ENCODE assay signal across 9 mouse cellular contexts in genomic region chr13:89742686-89743200, GRCm38 (mm10). TPM values are rescaled to one million over a fixed set of nuclear protein-coding genes. Genes with fewer than 3 reads are reported as not detected.
DNase-seq lines count a peak whose midpoint lies in the region; ATAC-seq and TF ChIP-seq lines count a peak whose summit lies in the region.
"Had no signal": no experiment of that assay in that cellular context is flagged by ENCODE, and none has a peak within 500 bp of the region (broad histone marks: within the 10 kb centered on the region; RNA-seq: fewer than 3 reads in every experiment).

No protein-coding gene starts in this region.

- peak overlapping the region; percentile 70 for H3K27ac ChIP-seq in kidney, postnatal 0 days
- H3K27ac ChIP-seq in embryonic facial prominence, embryonic 13.5 days: peak overlapping the region; percentile 96
- H3K27ac ChIP-seq in hindbrain, embryonic 15.5 days (replicated peaks): peak overlapping the region; percentile 85
- peak overlapping the region; percentile 74 for H3K27ac ChIP-seq in midbrain, embryonic 15.5 days

- WGBS in kidney, postnatal 0 days: 2% methylated on average over 15 of the region's 15 CpGs
- 2% methylated on average over 15 of the region's 15 CpGs for WGBS in embryonic facial prominence, embryonic 13.5 days
- under 1% methylated on average over 15 of the region's 15 CpGs for WGBS in hindbrain, embryonic 15.5 days
- under 1% methylated on average over 15 of the region's 15 CpGs for WGBS in midbrain, embryonic 15.5 days

- TF ChIP-seq CTCF in kidney, postnatal 0 days (IDR thresholded peaks at IDR 0.05; ENCODE audit: low read depth): no peak

- DNase-seq in kidney, postnatal 0 days (ENCODE audit: low spot score): peak; percentile 50
- no peak for DNase-seq in kidney, postnatal 14 days
- DNase-seq in testis, postnatal 10 days (ENCODE audit: low spot score): no peak
- no peak for DNase-seq in left cerebral cortex, postnatal 25 days (ENCODE audit: low spot score in 2 of 2)
- DNase-seq in yolk sac, embryonic 10.5 days (ENCODE audit: low spot score): no peak

- no peaks in the 10 kb centered on the region for H3K27me3 ChIP-seq in kidney, postnatal 0 days (ENCODE audit: insufficient read depth, low read length)
- no peaks in the 10 kb centered on the region for H3K27me3 ChIP-seq in embryonic facial prominence, embryonic 13.5 days
- H3K27me3 ChIP-seq in hindbrain, embryonic 15.5 days: no peaks in the 10 kb centered on the region
- H3K27me3 ChIP-seq in midbrain, embryonic 15.5 days (replicated peaks): no peaks in the 10 kb centered on the region
- H3K27me3 ChIP-seq: Patski had no signal

- peak overlapping the region; percentile 48 for H3K4me3 ChIP-seq in kidney, postnatal 0 days (replicated peaks; ENCODE audit: low read depth, low read length)
- H3K4me3 ChIP-seq in embryonic facial prominence, embryonic 13.5 days: peak overlapping the region; percentile 70
- H3K4me3 ChIP-seq in hindbrain, embryonic 15.5 days: peak overlapping the region; percentile 66
- H3K4me3 ChIP-seq in midbrain, embryonic 15.5 days: peak overlapping the region; percentile 76

- no peak for ATAC-seq in kidney, postnatal 0 days (replicated peaks; ENCODE audit: low FRiP score, low read depth)
- ATAC-seq in embryonic facial prominence, embryonic 13.5 days (ENCODE audit: insufficient number of reproducible peaks, insufficient read depth, low FRiP score, low TSS enrichment, low read depth): no peak
- ATAC-seq in hindbrain, embryonic 15.5 days (ENCODE audit: low FRiP score, low read depth): peak; percentile 47; the same call in 1 of the 2 replicates
- peak; percentile 40 for ATAC-seq in midbrain, embryonic 15.5 days (replicated peaks)
- ATAC-seq: Patski had no signal

- H3K4me1 ChIP-seq in kidney, postnatal 0 days (replicated peaks; ENCODE audit: insufficient read depth, low read length): no peaks in the 10 kb centered on the region
- H3K4me1 ChIP-seq in embryonic facial prominence, embryonic 13.5 days: peaks cover 10% of the 10 kb centered on the region; the same call in 1 of the 2 replicates
- peaks cover 24% of the 10 kb centered on the region for H3K4me1 ChIP-seq in hindbrain, embryonic 15.5 days (replicated peaks)
- H3K4me1 ChIP-seq in midbrain, embryonic 15.5 days: peaks cover 32% of the 10 kb centered on the region

- peak overlapping the region; percentile 94 for H3K4me2 ChIP-seq in kidney, postnatal 0 days (ENCODE audit: low read length)
- H3K4me2 ChIP-seq in embryonic facial prominence, embryonic 13.5 days: peak overlapping the region; percentile 83
- peak overlapping the region; percentile 87 for H3K4me2 ChIP-seq in hindbrain, embryonic 15.5 days
- peak overlapping the region; percentile 99 for H3K4me2 ChIP-seq in midbrain, embryonic 15.5 days

- H3K9ac ChIP-seq in kidney, postnatal 0 days (ENCODE audit: low read depth, low read length): peak overlapping the region; percentile 38; the same call in 1 of the 2 replicates
- H3K9ac ChIP-seq in embryonic facial prominence, embryonic 13.5 days: peak overlapping the region; percentile 93
- H3K9ac ChIP-seq in hindbrain, embryonic 15.5 days: peak overlapping the region; percentile 70
- peak overlapping the region; percentile 49 for H3K9ac ChIP-seq in midbrain, embryonic 15.5 days

- H3K9me3 ChIP-seq in kidney, postnatal 0 days (replicated peaks; ENCODE audit: low read length): no peaks in the 10 kb centered on the region
- no peaks in the 10 kb centered on the region for H3K9me3 ChIP-seq in embryonic facial prominence, embryonic 13.5 days
- no peaks in the 10 kb centered on the region for H3K9me3 ChIP-seq in hindbrain, embryonic 15.5 days
- no peaks in the 10 kb centered on the region for H3K9me3 ChIP-seq in midbrain, embryonic 15.5 days

- H3K36me3 ChIP-seq in kidney, postnatal 0 days (ENCODE audit: insufficient read depth, low read length): no peaks in the 10 kb centered on the region
- H3K36me3 ChIP-seq in embryonic facial prominence, embryonic 13.5 days: no peaks in the 10 kb centered on the region
- H3K36me3 ChIP-seq in hindbrain, embryonic 15.5 days: no peaks in the 10 kb centered on the region
- H3K36me3 ChIP-seq in midbrain, embryonic 15.5 days (replicated peaks): no peaks in the 10 kb centered on the region

- intact Hi-C loops in left cerebral cortex, postnatal 25 days (cut with DNase I): no loop called here

RNA-seq across cellular contexts. Expression of gene Vcan, which starts 0.4 kb away (rescaled TPM):
- 36.8 and 37.1 TPM in 2 replicates for polyA plus RNA-seq in kidney, postnatal 0 days (2015; fragmentation: Nextera tagmentation; extraction: Ambion mirVana)
- polyA plus RNA-seq in embryonic facial prominence, embryonic 13.5 days (2015; fragmentation: Nextera tagmentation; extraction: Ambion mirVana): 171 and 178 TPM in 2 replicates
- polyA plus RNA-seq in hindbrain, embryonic 15.5 days (2015; fragmentation: Nextera tagmentation; extraction: Ambion mirVana): 29.3 and 36.2 TPM in 2 replicates
- polyA plus RNA-seq in midbrain, embryonic 15.5 days (2015; fragmentation: Nextera tagmentation; extraction: Ambion mirVana): 30.5 and 33.3 TPM in 2 replicates
- 10 to 100 TPM; 13.6 to 16.9 TPM for total RNA-seq in left cerebral cortex, postnatal 25 days (2021)

Comparison
In these comparisons a context has a peak if more than half of its experiments do, and no peak if none do; other contexts are left out.
1. ATAC-seq: peak in hindbrain, embryonic 15.5 days (single experiment) and midbrain, embryonic 15.5 days (single experiment); none in kidney, postnatal 0 days (single experiment) and embryonic facial prominence, embryonic 13.5 days (single experiment).
2. H3K9ac ChIP-seq: peak in every context shown above with its lines; median percentile 93 in embryonic facial prominence, embryonic 13.5 days; 70 in hindbrain, embryonic 15.5 days; 49 in midbrain, embryonic 15.5 days; 38 in kidney, postnatal 0 days.
3. Peak in every context shown above with its lines, with median percentiles within 50 percentile points of each other: H3K27ac ChIP-seq, H3K4me2 ChIP-seq and H3K4me3 ChIP-seq.